Mouse (Mus musculus) embryonic facial prominence, embryonic 14.5 days (tissue): ENCODE measurements around the gene Jmjd1c. TPM values are rescaled to one million over a fixed set of nuclear protein-coding genes. Genes with fewer than 3 reads are reported as not detected.

ENCODE experiments used
- ATAC-seq: fragments of 200-750 bp; cut with Nextera tagmentation; 2 replicates; pipeline ENCODE4 v1.8.0; 2017; ENCODE audit warnings: low read depth, moderate number of reproducible peaks, moderate TSS enrichment
- DNase-seq: peaks from one replicate; pipeline ENCODE4 v3.0.0-alpha.2; 2015; ENCODE audit warnings: low spot score
- H3K27ac ChIP-seq: fragments of 300-500 bp; sonication (generic); replicated peaks from 2 replicates; pipeline ENCODE4 v1.5.1; 2014; ENCODE audit warnings: low read depth, mild to moderate bottlenecking, low read length, moderate library complexity
- H3K27me3 ChIP-seq: fragments of 300-500 bp; sonication (generic); replicated peaks from 2 replicates; pipeline ENCODE4 v1.6.1; 2014; ENCODE audit warnings: low read length; ENCODE audit not compliant: control insufficient read depth, insufficient read depth
- H3K36me3 ChIP-seq: fragments of 300-500 bp; sonication (generic); 2 replicates; pipeline ENCODE4 v1.6.1; 2014; ENCODE audit warnings: low read length, mixed read lengths; ENCODE audit not compliant: control insufficient read depth, insufficient read depth
- H3K4me1 ChIP-seq: fragments of 300-500 bp; sonication (generic); 2 replicates; pipeline ENCODE4 v1.6.1; 2014; ENCODE audit warnings: antibody characterized with exemption, low read length; ENCODE audit not compliant: control insufficient read depth, insufficient read depth
- H3K4me2 ChIP-seq: fragments of 300-500 bp; sonication (generic); 2 replicates; pipeline ENCODE4 v1.6.1; 2014; ENCODE audit warnings: low read depth, mild to moderate bottlenecking, low read length, moderate library complexity, mixed read lengths
- H3K4me3 ChIP-seq: fragments of 300-500 bp; sonication (generic); 2 replicates; pipeline ENCODE4 v1.5.1; 2014; ENCODE audit warnings: low read depth, mild to moderate bottlenecking, low read length
- H3K9ac ChIP-seq: fragments of 300-500 bp; sonication (generic); 2 replicates; pipeline ENCODE4 v1.6.1; 2014; ENCODE audit warnings: low read depth, mild to moderate bottlenecking, low read length, moderate library complexity, mixed read lengths
- H3K9me3 ChIP-seq: fragments of 300-500 bp; sonication (generic); 2 replicates; pipeline ENCODE4 v1.6.1; 2016; ENCODE audit warnings: low read length; ENCODE audit not compliant: control insufficient read depth
- WGBS: fragments of 180-500 bp; shearing (Covaris S2); extraction: QIAGEN DNeasy Blood & Tissue Kit; methylation state at CpG from one replicate; pipeline ENCODE4 v1.1.7; 2014; 5-methylcytosine and 5-hydroxymethylcytosine counted together
- polyA plus RNA-seq: library from polyadenylated mRNA; unstranded; fragments of >200 nt; fragmentation: Nextera tagmentation; extraction: Ambion mirVana; gene quantifications from 2 replicates; pipeline ENCODE4 v1.2.1, GENCODE M21; 2014

The Jmjd1c gene
- polyA plus RNA-seq, 1 experiment from 2014 or later, result 44.0 TPM

GRCm38 (mm10) chr10:67144269-67144668, 48.3 kb downstream of the Jmjd1c start:
- Histone ChIP-seq H3K4me3 (no peak overlapping the region), H3K27ac (peak overlapping the region; percentile 44; the same call in 1 of the 2 replicates), H3K36me3 (no peaks in the 10 kb centered on the region), H3K9me3 (no peaks in the 10 kb centered on the region), H3K4me1 (peaks cover 9% of the 10 kb centered on the region; the same call in 1 of the 2 replicates), H3K27me3 (no peaks in the 10 kb centered on the region), H3K4me2 (no peak overlapping the region), H3K9ac (no peak overlapping the region)
- ATAC-seq, result no peak
- 33% methylated on average over 2 of the region's 2 CpGs for WGBS
- DNase-seq, result peak; percentile 32

DNA sequence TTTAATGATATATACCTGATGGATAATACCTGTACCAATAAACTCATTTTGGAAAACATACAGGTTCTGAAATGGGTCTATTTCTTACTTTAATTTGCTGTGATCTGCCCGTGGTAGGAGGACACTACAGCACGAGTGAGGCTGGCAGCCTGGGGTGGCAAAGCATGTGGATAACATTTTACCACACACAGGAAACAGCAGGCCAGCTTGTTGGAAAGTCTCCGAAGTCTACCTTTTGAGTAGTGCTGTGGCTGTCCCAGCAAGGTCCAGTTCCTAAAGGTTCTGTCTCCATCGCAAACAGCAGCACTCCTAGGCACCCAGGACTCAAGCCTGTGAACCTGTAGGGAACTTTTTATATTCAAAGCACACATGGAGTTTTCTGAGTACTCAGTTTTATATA, 49.7 kb downstream of the Jmjd1c start:
- H3K27me3 ChIP-seq, result no peaks in the 10 kb centered on the region
- H3K9ac ChIP-seq, result no peak overlapping the region
- H3K4me3 ChIP-seq, result no peak overlapping the region
- H3K9me3 ChIP-seq, result no peaks in the 10 kb centered on the region
- peaks cover 9% of the 10 kb centered on the region; the same call in 1 of the 2 replicates for H3K4me1 ChIP-seq
- no peak overlapping the region for H3K27ac ChIP-seq
- DNase-seq (no peak), ATAC-seq (no peak)
- no peak overlapping the region for H3K4me2 ChIP-seq
- no peaks in the 10 kb centered on the region for H3K36me3 ChIP-seq
- 76% methylated on average over 4 of the region's 4 CpGs for WGBS

GRCm38 (mm10) chr10:67151766-67152165, 55.8 kb downstream of the Jmjd1c start:
- H3K4me1 ChIP-seq, result 0 out of 2 replicates have a peak, but pooled peaks cover 2% of the 10 kb centered on the region
- no peaks in the 10 kb centered on the region for H3K9me3 ChIP-seq
- no peak overlapping the region for H3K4me3 ChIP-seq
- no peak for ATAC-seq
- no peaks in the 10 kb centered on the region for H3K36me3 ChIP-seq
- no peak overlapping the region for H3K9ac ChIP-seq
- no peak overlapping the region for H3K27ac ChIP-seq
- 97% methylated on average over 3 of the region's 3 CpGs for WGBS
- H3K27me3 ChIP-seq, result no peaks in the 10 kb centered on the region
- DNase-seq, result no peak
- no peak overlapping the region for H3K4me2 ChIP-seq

GRCm38 (mm10) chr10:67154647-67155046, 58.7 kb downstream of the Jmjd1c start:
- ATAC-seq, result no peak

DNA sequence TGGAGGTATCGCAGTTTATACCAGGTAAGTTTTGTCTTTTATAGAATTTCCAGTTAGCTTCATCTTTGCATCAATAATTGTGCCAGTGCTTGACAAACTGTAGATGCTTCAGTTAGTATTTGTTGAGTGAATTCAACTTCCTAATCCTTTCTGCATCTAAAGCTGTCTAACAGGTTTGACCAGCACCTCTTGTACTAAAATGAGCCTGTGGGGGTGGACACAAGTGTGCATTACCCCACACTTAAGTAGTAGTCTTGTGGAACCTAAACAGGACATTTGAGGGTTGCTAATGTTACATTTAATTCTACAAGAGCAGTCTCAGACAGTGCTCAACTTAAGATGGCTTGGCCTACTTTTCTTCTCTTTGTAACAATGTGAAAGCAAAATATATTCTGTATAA, 78.1 kb downstream of the Jmjd1c start:
- Histone ChIP-seq H3K9ac (no peak overlapping the region), H3K36me3 (no peaks in the 10 kb centered on the region), H3K4me3 (no peak overlapping the region), H3K4me2 (no peak overlapping the region), H3K9me3 (no peaks in the 10 kb centered on the region), H3K4me1 (no peaks in the 10 kb centered on the region), H3K27me3 (no peaks in the 10 kb centered on the region), H3K27ac (no peak overlapping the region)
- 86% methylated on average over 1 of the region's 1 CpGs for WGBS
- DNase-seq (peak; percentile 48), ATAC-seq (peak; percentile 72; the same call in 1 of the 2 replicates)

More at GRCm38 (mm10) chr10:67154647-67155046, 58.7 kb downstream of the Jmjd1c start:
- H3K9me3 ChIP-seq, result no peaks in the 10 kb centered on the region
- DNase-seq, result no peak
- peaks cover 5% of the 10 kb centered on the region; the same call in 1 of the 2 replicates for H3K36me3 ChIP-seq
- no peak overlapping the region for H3K27ac ChIP-seq
- H3K9ac ChIP-seq, result no peak overlapping the region
- H3K4me2 ChIP-seq, result no peak overlapping the region
- no peaks in the 10 kb centered on the region for H3K27me3 ChIP-seq
- H3K4me3 ChIP-seq, result no peak overlapping the region
- H3K4me1 ChIP-seq, result no peaks in the 10 kb centered on the region
- WGBS, result 91% methylated on average over 3 of the region's 3 CpGs

- ATAC-seq, result no peak
- Histone ChIP-seq H3K9ac (no peak overlapping the region), H3K27me3 (no peaks in the 10 kb centered on the region), H3K4me1 (no peaks in the 10 kb centered on the region), H3K27ac (no peak overlapping the region), H3K4me3 (no peak overlapping the region), H3K36me3 (no peaks in the 10 kb centered on the region), H3K4me2 (no peak overlapping the region), H3K9me3 (no peaks in the 10 kb centered on the region)
- 87% methylated on average over 7 of the region's 7 CpGs for WGBS
- no peak for DNase-seq
Observed at GRCm38 (mm10) chr10:67176031-67176430, 80.1 kb downstream of the Jmjd1c start.

GRCm38 (mm10) chr10:67176932-67177331, 81.0 kb downstream of the Jmjd1c start:
- no peak for DNase-seq
- H3K27me3 ChIP-seq, result no peaks in the 10 kb centered on the region
- no peak overlapping the region for H3K27ac ChIP-seq
- no peaks in the 10 kb centered on the region for H3K9me3 ChIP-seq
- H3K4me2 ChIP-seq, result no peak overlapping the region
- H3K9ac ChIP-seq, result no peak overlapping the region
- no peak for ATAC-seq
- no peak overlapping the region for H3K4me3 ChIP-seq
- no peaks in the 10 kb centered on the region for H3K4me1 ChIP-seq
- no peaks in the 10 kb centered on the region for H3K36me3 ChIP-seq
- WGBS, result 70% methylated on average over 3 of the region's 3 CpGs

DNA sequence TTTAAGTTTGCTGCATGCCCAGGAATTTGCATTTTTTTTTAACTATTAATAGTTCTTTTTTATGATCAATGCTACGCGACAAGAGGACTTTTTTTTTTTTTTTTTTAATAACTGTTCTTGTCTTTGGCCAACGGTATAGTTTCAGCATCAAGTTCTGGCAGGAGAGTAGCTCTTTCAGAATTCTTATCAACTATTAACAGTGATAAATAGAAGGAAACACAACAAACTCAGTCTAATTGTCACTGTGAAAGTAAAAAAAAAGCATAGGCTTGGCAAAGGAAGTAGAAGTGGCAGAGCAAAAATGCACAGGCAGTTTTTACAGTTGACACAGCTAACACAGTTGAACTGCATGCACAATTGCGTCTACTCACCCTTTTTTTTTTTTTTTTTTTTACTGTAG, 81.5 kb downstream of the Jmjd1c start:
- Histone ChIP-seq H3K4me2 (no peak overlapping the region), H3K27ac (no peak overlapping the region), H3K4me1 (no peaks in the 10 kb centered on the region; the same call in 1 of the 2 replicates), H3K36me3 (no peaks in the 10 kb centered on the region), H3K9ac (no peak overlapping the region), H3K27me3 (no peaks in the 10 kb centered on the region), H3K9me3 (no peaks in the 10 kb centered on the region), H3K4me3 (no peak overlapping the region)
- 76% methylated on average over 4 of the region's 4 CpGs for WGBS
- ATAC-seq (no peak), DNase-seq (no peak)

GRCm38 (mm10) chr10:67180021-67180420, 84.1 kb downstream of the Jmjd1c start:
- Histone ChIP-seq H3K4me3 (no peak overlapping the region), H3K9ac (no peak overlapping the region), H3K4me2 (no peak overlapping the region), H3K9me3 (no peaks in the 10 kb centered on the region), H3K4me1 (peaks cover 10% of the 10 kb centered on the region), H3K27me3 (no peaks in the 10 kb centered on the region), H3K27ac (no peak overlapping the region), H3K36me3 (no peaks in the 10 kb centered on the region)
- 88% methylated on average over 8 of the region's 8 CpGs for WGBS
- ATAC-seq (no peak), DNase-seq (no peak)
